Mouse (Mus musculus): Measurements from ENCODE around the gene Igsf9. TPM values are rescaled to one million over a fixed set of nuclear protein-coding genes. Genes with fewer than 3 reads are reported as not detected.

Igsf9 gene
- polyA plus RNA-seq, 1 experiment from 2014 or later: 11.4 TPM

DNA sequence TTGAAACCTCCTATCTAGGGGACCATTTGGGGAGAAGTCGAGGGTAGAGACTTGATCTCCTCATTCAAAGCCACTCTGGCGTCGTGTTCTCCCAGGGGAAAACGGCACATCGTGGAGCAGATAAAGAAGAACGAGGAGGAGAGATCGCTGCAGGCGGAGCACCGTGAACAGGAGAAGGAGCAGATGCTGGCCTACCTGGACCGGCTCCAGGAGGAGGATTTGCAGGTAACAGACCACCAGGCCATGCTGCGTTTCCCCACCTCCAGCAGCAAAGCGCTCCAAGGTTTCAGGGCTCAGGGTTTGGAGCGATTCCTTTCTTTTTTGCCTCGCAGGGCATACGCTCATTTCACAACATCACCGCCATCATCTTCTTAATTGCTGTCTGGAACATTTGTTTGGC, 53.5 kb downstream of the Igsf9 start:
- Histone ChIP-seq H3K27ac (ENCODE audit: poor library complexity, severe bottlenecking) (no peak overlapping the region), H3K9ac (no peak overlapping the region), H3K4me1 (replicated peaks) (peaks cover 21% of the 10 kb centered on the region), H3K27me3 (replicated peaks) (peaks cover 27% of the 10 kb centered on the region), H3K4me2 (no peak overlapping the region), H3K4me3 (no peak overlapping the region), H3K36me3 (no peaks in the 10 kb centered on the region), H3K9me3 (replicated peaks) (no peaks in the 10 kb centered on the region)
- 71% methylated on average over 16 of the region's 16 CpGs for WGBS
- no peak for ATAC-seq (ENCODE audit: insufficient number of reproducible peaks, low FRiP score)

DNA sequence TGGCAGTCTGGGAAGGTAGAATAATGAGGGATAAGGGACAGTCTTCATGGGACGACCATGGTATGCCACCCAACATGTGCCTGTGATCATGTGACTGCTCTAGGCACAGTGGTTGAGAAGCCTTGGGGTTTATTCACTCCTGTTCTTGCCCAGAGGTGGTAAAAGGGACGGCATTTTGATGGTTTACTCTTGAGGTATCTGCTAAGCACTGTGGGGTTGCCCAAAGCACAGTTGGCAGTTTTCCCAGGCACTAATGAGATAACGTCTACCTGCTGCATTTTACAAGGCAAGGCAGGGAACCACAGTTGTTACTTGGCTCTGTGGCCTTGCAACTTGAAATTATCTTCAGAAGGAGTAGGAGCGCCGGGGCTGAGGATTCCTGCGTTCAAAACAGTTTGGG, 58.2 kb downstream of the Igsf9 start:
- H3K9me3 ChIP-seq (replicated peaks): no peaks in the 10 kb centered on the region
- no peaks in the 10 kb centered on the region for H3K36me3 ChIP-seq
- no peak overlapping the region for H3K9ac ChIP-seq
- peaks cover 24% of the 10 kb centered on the region; the same call in 1 of the 2 replicates for H3K27me3 ChIP-seq (replicated peaks)
- ATAC-seq (ENCODE audit: insufficient number of reproducible peaks, low FRiP score): no peak
- H3K4me3 ChIP-seq: no peak overlapping the region
- no peak overlapping the region for H3K4me2 ChIP-seq
- H3K4me1 ChIP-seq (replicated peaks): no peaks in the 10 kb centered on the region
- 50% methylated on average over 6 of the region's 6 CpGs for WGBS
- no peak overlapping the region for H3K27ac ChIP-seq (ENCODE audit: poor library complexity, severe bottlenecking)

GRCm38 (mm10) chr1:172540283-172540820, 58.8 kb downstream of the Igsf9 start:
- 50% methylated on average over 11 of the region's 11 CpGs for WGBS
- no peak for ATAC-seq (ENCODE audit: insufficient number of reproducible peaks, low FRiP score)
- Histone ChIP-seq H3K4me1 (replicated peaks) (no peaks in the 10 kb centered on the region), H3K4me3 (no peak overlapping the region), H3K27me3 (replicated peaks) (peaks cover 24% of the 10 kb centered on the region; the same call in 1 of the 2 replicates), H3K9me3 (replicated peaks) (no peaks in the 10 kb centered on the region), H3K27ac (ENCODE audit: poor library complexity, severe bottlenecking) (no peak overlapping the region), H3K4me2 (no peak overlapping the region), H3K36me3 (no peaks in the 10 kb centered on the region), H3K9ac (no peak overlapping the region)

DNA sequence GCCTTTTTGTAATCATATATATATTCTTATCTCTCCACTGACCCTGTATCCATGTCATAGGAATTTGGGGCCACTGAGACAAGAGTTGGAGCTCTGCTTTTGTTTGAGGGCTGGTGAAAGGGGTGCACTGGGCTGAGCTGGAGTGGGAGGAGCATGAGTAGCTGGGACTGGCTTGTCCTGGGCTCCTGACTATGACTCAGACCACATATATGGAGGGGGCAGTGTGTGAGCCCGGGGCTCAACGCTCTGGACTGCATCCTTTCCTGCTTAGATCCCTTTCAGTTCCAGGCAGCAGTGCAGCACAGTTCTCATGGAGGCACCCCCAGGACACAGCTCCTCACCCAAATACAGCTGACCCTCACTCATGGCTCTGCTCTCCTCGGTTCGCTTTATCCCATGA, 64.5 kb downstream of the Igsf9 start:
- ATAC-seq (ENCODE audit: insufficient number of reproducible peaks, low FRiP score): no peak
- no peak overlapping the region for H3K9ac ChIP-seq
- WGBS: 61% methylated on average over 4 of the region's 4 CpGs

More for the DNA sequence above, 64.5 kb downstream of the Igsf9 start:
- Histone ChIP-seq H3K27ac (ENCODE audit: poor library complexity, severe bottlenecking) (no peak overlapping the region), H3K4me1 (replicated peaks) (peaks cover 18% of the 10 kb centered on the region), H3K27me3 (replicated peaks) (peaks cover 12% of the 10 kb centered on the region), H3K4me3 (no peak overlapping the region), H3K9me3 (replicated peaks) (no peaks in the 10 kb centered on the region), H3K4me2 (no peak overlapping the region), H3K36me3 (no peaks in the 10 kb centered on the region)

Other genes with a start within 250 kb of the Igsf9 start
- gene Atp1a4, start 223.4 kb upstream of the Igsf9 start, polyA plus RNA-seq (2016; fragmentation: Nextera tagmentation; extraction: Ambion mirVana): 0.17 and 0.19 TPM in 2 replicates
- gene Igsf8, start 220.1 kb upstream of the Igsf9 start, polyA plus RNA-seq (2016; fragmentation: Nextera tagmentation; extraction: Ambion mirVana): 24.0 and 26.1 TPM in 2 replicates
- 23.4 and 25.9 TPM in 2 replicates for gene Atp1a2, start 183.7 kb upstream of the Igsf9 start, polyA plus RNA-seq (2016; fragmentation: Nextera tagmentation; extraction: Ambion mirVana)
- not detected in 2 replicates for gene Kcnj9, start 152.5 kb upstream of the Igsf9 start, polyA plus RNA-seq (2016; fragmentation: Nextera tagmentation; extraction: Ambion mirVana)
- gene Kcnj10, start 140.6 kb upstream of the Igsf9 start, polyA plus RNA-seq (2016; fragmentation: Nextera tagmentation; extraction: Ambion mirVana): not detected in 2 replicates
- gene Pigm, start 105.2 kb upstream of the Igsf9 start, polyA plus RNA-seq (2016; fragmentation: Nextera tagmentation; extraction: Ambion mirVana): 8.5 and 9.4 TPM in 2 replicates
- 0.95 and 1.3 TPM in 2 replicates for gene Slamf9, start 6.4 kb upstream of the Igsf9 start, polyA plus RNA-seq (2016; fragmentation: Nextera tagmentation; extraction: Ambion mirVana)
- 351 and 387 TPM in 2 replicates for gene Tagln2, start 18.3 kb downstream of the Igsf9 start, polyA plus RNA-seq (2016; fragmentation: Nextera tagmentation; extraction: Ambion mirVana)
- gene Cfap45, start 39.0 kb downstream of the Igsf9 start, polyA plus RNA-seq (2016; fragmentation: Nextera tagmentation; extraction: Ambion mirVana): 1.7 and 3.0 TPM in 2 replicates
- gene Vsig8, start 74.2 kb downstream of the Igsf9 start, polyA plus RNA-seq (2016; fragmentation: Nextera tagmentation; extraction: Ambion mirVana): 0.24 and 0.33 TPM in 2 replicates
- gene Slamf8, start 108.8 kb downstream of the Igsf9 start, polyA plus RNA-seq (2016; fragmentation: Nextera tagmentation; extraction: Ambion mirVana): not detected in 2 replicates
- not detected in 2 replicates for gene Fcrl6, start 120.8 kb downstream of the Igsf9 start, polyA plus RNA-seq (2016; fragmentation: Nextera tagmentation; extraction: Ambion mirVana)
- gene Dusp23, start 151.2 kb downstream of the Igsf9 start, polyA plus RNA-seq (2016; fragmentation: Nextera tagmentation; extraction: Ambion mirVana): 11.3 and 11.6 TPM in 2 replicates
- 0.10 TPM in 1 of 2 replicates, not detected in the other for gene Crp, start 216.3 kb downstream of the Igsf9 start, polyA plus RNA-seq (2016; fragmentation: Nextera tagmentation; extraction: Ambion mirVana)